Mouse (Mus musculus) erythroblast, embryonic 14.5 days (primary cell): ENCODE measurements around the gene Ifna5. TPM values are rescaled to one million over a fixed set of nuclear protein-coding genes. Genes with fewer than 3 reads are reported as not detected.
A peak's percentile ranks its signal among the peaks of the same experiment; 100 is the strongest.

ENCODE experiments used
- H3K27me3 ChIP-seq: 2 replicates; pipeline ENCODE4 v1.6.1; 2012; ENCODE audit warnings: inconsistent platforms; ENCODE audit not compliant: control insufficient read depth
- H3K36me3 ChIP-seq: 2 replicates; pipeline ENCODE4 v1.6.1; 2012; ENCODE audit warnings: mild to moderate bottlenecking, inconsistent platforms; ENCODE audit not compliant: control insufficient read depth
- H3K4me1 ChIP-seq: 2 replicates; pipeline ENCODE4 v1.6.1; 2012; ENCODE audit warnings: inconsistent platforms; ENCODE audit not compliant: control insufficient read depth
- H3K4me3 ChIP-seq: replicated peaks from 2 replicates; pipeline ENCODE3; 2012; ENCODE audit warnings: moderate library complexity, mild to moderate bottlenecking, inconsistent platforms
- H3K9me3 ChIP-seq: 2 replicates; pipeline ENCODE4 v1.6.1; 2012; ENCODE audit warnings: low read length, inconsistent platforms, mixed read lengths; ENCODE audit not compliant: control insufficient read depth
- GATA1 ChIP-seq: IDR thresholded peaks from 2 replicates; pipeline ENCODE4 v1.6.1; 2012; ENCODE audit warnings: low read length, inconsistent platforms, mixed read lengths
- TAL1 ChIP-seq: IDR thresholded peaks from 3 replicates; pipeline ENCODE4 v1.6.1; 2012; ENCODE audit warnings: low read length, inconsistent platforms, mixed read lengths
- polyA plus RNA-seq: library from polyadenylated mRNA; stranded (reverse); fragments of >175 nt; gene quantifications from 2 replicates; pipeline ENCODE4 v1.2.3, GENCODE M21; 2012

Gene Ifna5
- polyA plus RNA-seq, 1 experiment = not detected

DNA sequence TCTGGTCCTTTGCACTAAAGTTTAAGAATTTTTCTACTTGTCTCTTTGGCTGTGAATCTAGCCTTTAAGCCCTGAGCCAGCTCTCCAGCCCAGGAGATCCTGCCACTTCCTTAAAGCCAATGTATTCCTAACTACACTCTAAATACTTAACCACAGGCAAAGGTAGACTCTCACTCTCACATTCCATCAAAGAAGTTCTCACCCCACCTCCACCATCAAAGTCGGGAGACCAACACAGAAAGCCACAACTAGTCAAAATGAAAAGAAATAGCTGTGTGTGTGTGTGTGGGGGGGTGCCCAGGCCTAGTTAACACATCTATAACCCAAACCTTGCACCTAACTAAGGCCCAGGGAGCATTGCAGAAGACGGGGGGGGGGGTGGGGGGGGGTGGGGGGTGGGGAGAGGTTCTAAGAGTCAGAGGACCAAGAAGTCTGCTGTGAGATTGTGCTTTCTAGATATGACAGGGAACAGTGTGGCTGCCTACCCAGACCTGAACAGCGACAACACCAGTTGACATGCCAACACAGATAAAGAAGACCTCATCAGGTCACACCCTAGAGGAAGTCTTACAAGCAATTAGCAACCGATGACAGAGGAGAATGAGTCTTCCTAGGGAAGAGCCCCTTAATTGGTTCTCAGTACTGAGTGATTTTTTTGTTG is 40.2 kb downstream of the Ifna5 start:
- Histone ChIP-seq H3K4me1 (peaks cover 29% of the 10 kb centered on the region), H3K9me3 (no peaks in the 10 kb centered on the region)

DNA sequence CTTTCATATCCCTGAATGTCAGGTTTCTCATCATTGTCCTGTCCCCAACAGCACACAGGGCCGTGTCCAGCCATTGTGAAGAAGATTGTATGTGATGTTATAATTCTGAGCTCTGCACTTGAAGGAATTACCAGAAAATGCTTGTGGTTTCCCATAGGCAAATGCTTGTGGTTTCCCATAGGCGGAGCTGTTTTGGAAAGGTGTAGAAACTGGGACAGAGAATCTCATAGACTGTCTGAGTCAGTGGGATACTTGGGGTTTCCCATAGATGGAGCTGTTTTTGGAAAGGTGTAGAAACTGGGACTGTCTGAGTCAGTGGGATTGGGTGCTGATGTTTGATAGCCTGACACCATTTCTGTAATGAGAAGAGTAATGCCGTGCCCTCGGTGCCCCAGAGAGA is 41.2 kb downstream of the Ifna5 start:
- Histone ChIP-seq H3K27me3 (no peaks in the 10 kb centered on the region), H3K4me3 (no peak overlapping the region), H3K4me1 (peaks cover 29% of the 10 kb centered on the region), H3K9me3 (no peaks in the 10 kb centered on the region), H3K36me3 (no peaks in the 10 kb centered on the region)
- TF ChIP-seq GATA1 = no peak
- TF ChIP-seq TAL1 = no peak

More for the DNA sequence above, 40.2 kb downstream of the Ifna5 start:
- no peaks in the 10 kb centered on the region for H3K36me3 ChIP-seq
- no peak overlapping the region for H3K4me3 ChIP-seq
- TF ChIP-seq TAL1 (no peak), GATA1 (0 out of 2 replicates have a peak, but pooled peaks have one; percentile 16)
- H3K27me3 ChIP-seq = no peaks in the 10 kb centered on the region

DNA sequence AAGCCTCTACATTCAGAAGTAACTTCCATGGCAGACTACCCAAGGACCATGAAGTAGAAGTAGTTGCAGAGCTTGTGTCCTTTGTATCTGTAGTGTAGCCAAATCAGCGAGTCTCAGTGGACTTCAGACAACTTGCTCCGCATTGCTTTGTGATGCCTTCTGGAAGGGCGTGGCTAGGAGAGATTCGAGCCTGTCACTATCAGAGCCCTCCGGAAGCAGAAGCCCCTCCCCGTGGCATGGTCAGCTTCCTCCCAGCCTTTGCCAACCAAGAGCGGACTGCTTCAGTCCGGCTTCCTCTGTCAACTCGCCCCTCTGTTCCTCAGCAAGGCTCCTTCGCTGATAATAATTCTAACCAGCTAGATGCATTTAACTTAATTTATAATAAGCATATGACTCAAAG is 42.9 kb downstream of the Ifna5 start:
- no peaks in the 10 kb centered on the region for H3K9me3 ChIP-seq
- H3K36me3 ChIP-seq = no peaks in the 10 kb centered on the region
- H3K4me3 ChIP-seq = no peak overlapping the region
- H3K27me3 ChIP-seq = no peaks in the 10 kb centered on the region
- H3K4me1 ChIP-seq = peaks cover 29% of the 10 kb centered on the region
- TF ChIP-seq GATA1 (no peak), TAL1 (no peak)

DNA sequence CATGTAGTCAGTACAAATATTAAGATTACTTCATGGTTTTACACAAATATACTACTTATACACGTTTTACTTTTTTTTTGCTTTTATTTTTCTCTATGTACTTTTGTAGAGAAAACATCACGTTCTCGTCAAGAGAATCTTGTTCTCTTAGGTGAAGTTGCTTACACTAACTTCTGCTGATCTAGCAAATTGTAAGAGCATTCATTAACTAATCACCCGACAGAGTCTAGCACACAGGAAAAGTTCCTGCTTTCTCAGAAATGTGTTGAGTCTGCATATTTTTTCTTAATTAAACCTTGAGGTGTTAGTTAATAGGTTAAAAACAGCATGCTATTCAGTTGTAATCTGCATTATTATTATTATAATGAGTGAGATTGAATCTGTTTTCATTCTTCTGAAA is 43.4 kb downstream of the Ifna5 start:
- no peak overlapping the region for H3K4me3 ChIP-seq
- no peaks in the 10 kb centered on the region for H3K27me3 ChIP-seq
- H3K4me1 ChIP-seq = peaks cover 29% of the 10 kb centered on the region
- H3K9me3 ChIP-seq = no peaks in the 10 kb centered on the region
- TF ChIP-seq TAL1 (no peak), GATA1 (no peak)
- H3K36me3 ChIP-seq = no peaks in the 10 kb centered on the region

DNA sequence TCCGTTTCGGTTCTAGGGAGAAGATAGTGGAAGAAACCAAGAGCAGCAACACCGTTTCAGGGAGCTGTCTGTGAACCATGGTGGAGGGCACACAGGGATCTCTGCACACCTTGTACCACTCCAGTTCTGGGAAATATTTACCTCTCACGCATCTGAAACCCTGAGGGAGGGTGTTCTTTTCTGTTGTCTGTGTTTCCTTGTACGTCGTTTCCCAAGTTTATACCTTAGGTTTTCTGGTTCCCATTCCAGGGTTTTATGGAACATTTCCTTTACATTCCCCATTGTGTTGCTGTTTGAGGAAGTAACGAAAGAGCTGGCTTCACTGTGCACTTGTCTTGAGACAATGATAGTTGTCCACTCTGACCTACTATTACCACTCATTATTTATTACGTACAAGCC is 44.8 kb downstream of the Ifna5 start, which contains the start of gene Ifne:
TSS of gene Ifne (minus strand) at position 101 of the 400 bp plus-strand sequence.
- no peak for TF ChIP-seq TAL1
- Histone ChIP-seq H3K36me3 (no peaks in the 10 kb centered on the region), H3K27me3 (no peaks in the 10 kb centered on the region), H3K4me3 (no peak within 1 kb of the TSS), H3K4me1 (peaks cover 28% of the 10 kb centered on the region), H3K9me3 (no peaks in the 10 kb centered on the region)

Other genes with a start within 250 kb of the Ifna5 start
- gene Ifna9, start 243.1 kb upstream of the Ifna5 start, polyA plus RNA-seq = not detected in 2 replicates
- not detected in 2 replicates for gene Ifna12, start 232.1 kb upstream of the Ifna5 start, polyA plus RNA-seq
- gene C87499, start 201.1 kb upstream of the Ifna5 start, polyA plus RNA-seq = 0.03 TPM in 1 of 2 replicates, not detected in the other
- not detected in 2 replicates for gene Ifna13, start 191.1 kb upstream of the Ifna5 start, polyA plus RNA-seq
- not detected in 2 replicates for gene Ifna16, start 158.6 kb upstream of the Ifna5 start, polyA plus RNA-seq
- gene Ifna2, start 151.6 kb upstream of the Ifna5 start, polyA plus RNA-seq = not detected in 2 replicates
- not detected in 2 replicates for gene Ifnab, start 144.2 kb upstream of the Ifna5 start, polyA plus RNA-seq
- 0.03 and 0.05 TPM in 2 replicates for gene Gm26566, start 113.7 kb upstream of the Ifna5 start, polyA plus RNA-seq
- gene Klhl9, start 113.1 kb upstream of the Ifna5 start, polyA plus RNA-seq = 0.08 and 0.10 TPM in 2 replicates
- not detected in 2 replicates for gene Gm13271, start 80.7 kb upstream of the Ifna5 start, polyA plus RNA-seq
- not detected in 2 replicates for gene Gm13283, start 75.4 kb upstream of the Ifna5 start, polyA plus RNA-seq
- gene Gm13290, start 61.7 kb upstream of the Ifna5 start, polyA plus RNA-seq = not detected in 2 replicates
- gene Gm13289, start 58.6 kb upstream of the Ifna5 start, polyA plus RNA-seq = not detected in 2 replicates
- gene Gm13272, start 55.7 kb upstream of the Ifna5 start, polyA plus RNA-seq = not detected in 2 replicates
- gene Ifnz, start 53.4 kb upstream of the Ifna5 start, polyA plus RNA-seq = not detected in 2 replicates
- not detected in 2 replicates for gene Gm13276, start 49.8 kb upstream of the Ifna5 start, polyA plus RNA-seq
- gene Gm13277, start 46.9 kb upstream of the Ifna5 start, polyA plus RNA-seq = not detected in 2 replicates
- not detected in 2 replicates for gene Gm13278, start 44.0 kb upstream of the Ifna5 start, polyA plus RNA-seq
- not detected in 2 replicates for gene Gm13275, start 41.0 kb upstream of the Ifna5 start, polyA plus RNA-seq
- not detected in 2 replicates for gene Gm13279, start 38.1 kb upstream of the Ifna5 start, polyA plus RNA-seq
- not detected in 2 replicates for gene Gm13285, start 35.9 kb upstream of the Ifna5 start, polyA plus RNA-seq
- not detected in 2 replicates for gene Gm13287, start 32.3 kb upstream of the Ifna5 start, polyA plus RNA-seq
- gene Gm13288, start 30.0 kb upstream of the Ifna5 start, polyA plus RNA-seq = not detected in 2 replicates
- gene Ifna7, start 19.3 kb upstream of the Ifna5 start, polyA plus RNA-seq = not detected in 2 replicates
- gene Ifna11, start 15.6 kb upstream of the Ifna5 start, polyA plus RNA-seq = not detected in 2 replicates
- gene Ifna6, start 8.1 kb upstream of the Ifna5 start, polyA plus RNA-seq = not detected in 2 replicates
- gene Ifna4, start 6.3 kb downstream of the Ifna5 start, polyA plus RNA-seq = not detected in 2 replicates
- gene Ifna1, start 14.6 kb downstream of the Ifna5 start, polyA plus RNA-seq = not detected in 2 replicates
- not detected in 2 replicates for gene Ifne, start 44.7 kb downstream of the Ifna5 start, polyA plus RNA-seq